Mouse (Mus musculus) liver, embryonic 12.5 days (tissue): ENCODE results near the gene Zfp94. TPM values are rescaled to one million over a fixed set of nuclear protein-coding genes. Genes with fewer than 3 reads are reported as not detected.

Source experiments
- ATAC-seq: fragments of 200-750 bp; cut with Nextera tagmentation; 2 replicates; pipeline ENCODE4 v1.8.0; 2017; ENCODE audit warnings: moderate number of reproducible peaks, mild to moderate bottlenecking, moderate library complexity
- H3K27ac ChIP-seq: fragments of 300-500 bp; sonication (generic); 2 replicates; pipeline ENCODE4 v1.5.1; 2016; ENCODE audit warnings: mild to moderate bottlenecking
- H3K27me3 ChIP-seq: fragments of 300-500 bp; sonication (generic); replicated peaks from 2 replicates; pipeline ENCODE4 v1.6.1; 2016; ENCODE audit warnings: mild to moderate bottlenecking, moderate library complexity
- H3K36me3 ChIP-seq: fragments of 300-500 bp; sonication (generic); 2 replicates; pipeline ENCODE4 v1.6.1; 2016; ENCODE audit warnings: mild to moderate bottlenecking, moderate library complexity
- H3K4me1 ChIP-seq: fragments of 300-500 bp; sonication (generic); 2 replicates; pipeline ENCODE4 v1.6.1; 2016
- H3K4me2 ChIP-seq: fragments of 300-500 bp; sonication (generic); 2 replicates; pipeline ENCODE4 v1.6.1; 2016; ENCODE audit warnings: mild to moderate bottlenecking, moderate library complexity
- H3K4me3 ChIP-seq: fragments of 300-500 bp; sonication (generic); 2 replicates; pipeline ENCODE4 v1.5.1; 2016; ENCODE audit warnings: mild to moderate bottlenecking, moderate library complexity
- H3K9ac ChIP-seq: fragments of 300-500 bp; sonication (generic); 2 replicates; pipeline ENCODE4 v1.6.1; 2016; ENCODE audit warnings: mild to moderate bottlenecking, moderate library complexity
- H3K9me3 ChIP-seq: fragments of 300-500 bp; sonication (generic); replicated peaks from 2 replicates; pipeline ENCODE4 v1.6.1; 2016; ENCODE audit warnings: mild to moderate bottlenecking, moderate library complexity
- WGBS: fragments of 180-500 bp; shearing (Covaris S2); methylation state at CpG from one replicate; pipeline ENCODE4 v1.1.7; 2016; ENCODE audit not compliant: insufficient replicate concordance; 5-methylcytosine and 5-hydroxymethylcytosine counted together
- microRNA-seq: library from miRNA; unstranded; fragments of <30 nt; microRNA quantifications from one replicate; pipeline ENCODE4, GENCODE M21; 2017
- polyA plus RNA-seq: library from polyadenylated mRNA; unstranded; fragments of >200 nt; fragmentation: Nextera tagmentation; extraction: Ambion mirVana; gene quantifications from 2 replicates; pipeline ENCODE4 v1.2.1, GENCODE M21; 2016

The Zfp94 gene
- polyA plus RNA-seq, 1 experiment from 2014 or later: 3.6 TPM

GRCm38 (mm10) chr7:24269667-24270287 lies 46.7 kb downstream of the Zfp94 start:
- Histone ChIP-seq H3K9me3 (no peaks in the 10 kb centered on the region), H3K36me3 (peaks cover 14% of the 10 kb centered on the region), H3K9ac (peak overlapping the region; percentile 66), H3K4me2 (peak overlapping the region; percentile 79), H3K4me1 (peaks cover 11% of the 10 kb centered on the region; the same call in 1 of the 2 replicates), H3K4me3 (peak overlapping the region; percentile 65), H3K27me3 (no peaks in the 10 kb centered on the region), H3K27ac (no peak overlapping the region)
- 0 out of 2 replicates have a peak, but pooled peaks have one; percentile 25 for ATAC-seq
- WGBS: 34% methylated on average over 7 of the region's 7 CpGs

- no peak overlapping the region for H3K27ac ChIP-seq
- ATAC-seq: no peak
- 41% methylated on average over 3 of the region's 3 CpGs for WGBS
- H3K9me3 ChIP-seq: no peaks in the 10 kb centered on the region
- H3K36me3 ChIP-seq: peaks cover 9% of the 10 kb centered on the region; the same call in 1 of the 2 replicates
- H3K9ac ChIP-seq: no peak overlapping the region
- no peaks in the 10 kb centered on the region for H3K27me3 ChIP-seq
- H3K4me2 ChIP-seq: peak overlapping the region; percentile 79; the same call in 1 of the 2 replicates
- peaks cover 11% of the 10 kb centered on the region; the same call in 1 of the 2 replicates for H3K4me1 ChIP-seq
- no peak overlapping the region for H3K4me3 ChIP-seq
Measured at GRCm38 (mm10) chr7:24269256-24269655, 47.2 kb downstream of the Zfp94 start.

GRCm38 (mm10) chr7:24268176-24269155 lies 48.0 kb downstream of the Zfp94 start:
- WGBS: 66% methylated on average over 24 of the region's 24 CpGs
- ATAC-seq: no peak
- H3K27ac ChIP-seq: no peak overlapping the region
- no peaks in the 10 kb centered on the region for H3K27me3 ChIP-seq
- no peaks in the 10 kb centered on the region for H3K9me3 ChIP-seq
- H3K4me1 ChIP-seq: peaks cover 11% of the 10 kb centered on the region; the same call in 1 of the 2 replicates
- no peak overlapping the region for H3K4me2 ChIP-seq
- peaks cover 1% of the 10 kb centered on the region; the same call in 1 of the 2 replicates for H3K36me3 ChIP-seq
- H3K9ac ChIP-seq: no peak overlapping the region
- H3K4me3 ChIP-seq: no peak overlapping the region

GRCm38 (mm10) chr7:24260000-24260312 lies 56.5 kb downstream of the Zfp94 start:
- no peak overlapping the region for H3K4me3 ChIP-seq
- 72% methylated on average over 4 of the region's 4 CpGs for WGBS
- no peak for ATAC-seq

GRCm38 (mm10) chr7:24259306-24259999 lies 57.0 kb downstream of the Zfp94 start:
- H3K4me2 ChIP-seq: no peak overlapping the region
- H3K27ac ChIP-seq: no peak overlapping the region
- peaks cover 8% of the 10 kb centered on the region for H3K4me1 ChIP-seq
- H3K9me3 ChIP-seq: no peaks in the 10 kb centered on the region
- ATAC-seq: no peak
- WGBS: 70% methylated on average over 13 of the region's 13 CpGs
- no peaks in the 10 kb centered on the region for H3K27me3 ChIP-seq
- H3K4me3 ChIP-seq: no peak overlapping the region
- peaks cover 7% of the 10 kb centered on the region for H3K36me3 ChIP-seq
- H3K9ac ChIP-seq: no peak overlapping the region

More at GRCm38 (mm10) chr7:24260000-24260312, 56.5 kb downstream of the Zfp94 start:
- Histone ChIP-seq H3K36me3 (peaks cover 7% of the 10 kb centered on the region), H3K27me3 (no peaks in the 10 kb centered on the region), H3K9ac (no peak overlapping the region), H3K4me1 (peaks cover 4% of the 10 kb centered on the region; the same call in 1 of the 2 replicates), H3K27ac (no peak overlapping the region), H3K9me3 (no peaks in the 10 kb centered on the region), H3K4me2 (no peak overlapping the region)

- peak within 1 kb of the TSS; percentile 61 for H3K9ac ChIP-seq
- WGBS: 19% methylated on average over 21 of the region's 21 CpGs
- peak; percentile 81 for ATAC-seq
- H3K27ac ChIP-seq: no peak within 1 kb of the TSS
- no peaks in the 10 kb centered on the region for H3K27me3 ChIP-seq
- peaks cover 2% of the 10 kb centered on the region; the same call in 1 of the 2 replicates for H3K36me3 ChIP-seq
- no peaks in the 10 kb centered on the region for H3K9me3 ChIP-seq
- peak within 1 kb of the TSS; percentile 66 for H3K4me2 ChIP-seq
- peak within 1 kb of the TSS; percentile 57 for H3K4me3 ChIP-seq
- H3K4me1 ChIP-seq: peaks cover 13% of the 10 kb centered on the region
Measured at GRCm38 (mm10) chr7:24254633-24255474, 61.6 kb downstream of the Zfp94 start, which contains the start of gene Zfp108. Zfp108 (plus strand) TSS chr7:24254794.

GRCm38 (mm10) chr7:24253779-24254615 lies 62.5 kb downstream of the Zfp94 start:
- Histone ChIP-seq H3K36me3 (no peaks in the 10 kb centered on the region), H3K27ac (no peak overlapping the region), H3K9me3 (no peaks in the 10 kb centered on the region), H3K4me1 (peaks cover 13% of the 10 kb centered on the region), H3K4me3 (peak overlapping the region; percentile 57; the same call in 1 of the 2 replicates), H3K27me3 (no peaks in the 10 kb centered on the region), H3K4me2 (peak overlapping the region; percentile 66), H3K9ac (no peak overlapping the region)
- 64% methylated on average over 9 of the region's 9 CpGs for WGBS
- ATAC-seq: peak; percentile 10; the same call in 1 of the 2 replicates

Small RNAs within 50 kb of the gene (microRNA-seq; reads per million reads assigned to microRNA genes)
- gene Gm27592: not detected

Other genes with a start within 250 kb of the Zfp94 start
- 13.3 and 14.8 TPM in 2 replicates for gene Zfp180, start 234.7 kb downstream of the Zfp94 start, polyA plus RNA-seq
- 1.4 and 1.5 TPM in 2 replicates for gene Zfp112, start 204.4 kb downstream of the Zfp94 start, polyA plus RNA-seq
- 5.5 and 7.1 TPM in 2 replicates for gene Zfp235, start 182.5 kb downstream of the Zfp94 start, polyA plus RNA-seq
- 1.4 and 1.5 TPM in 2 replicates for gene Zfp114, start 141.6 kb downstream of the Zfp94 start, polyA plus RNA-seq
- 2.1 and 4.2 TPM in 2 replicates for gene Zfp111, start 105.2 kb downstream of the Zfp94 start, polyA plus RNA-seq
- 2.0 and 2.7 TPM in 2 replicates for gene Zfp109, start 79.1 kb downstream of the Zfp94 start, polyA plus RNA-seq
- 0.48 and 0.56 TPM in 2 replicates for gene Zfp108, start 61.9 kb downstream of the Zfp94 start, polyA plus RNA-seq
- gene Zfp93, start 46.2 kb downstream of the Zfp94 start, polyA plus RNA-seq: 1.9 and 2.2 TPM in 2 replicates
- 7.1 and 7.7 TPM in 2 replicates for gene Zfp61, start 15.4 kb downstream of the Zfp94 start, polyA plus RNA-seq
- gene Tescl, start 17.3 kb upstream of the Zfp94 start, polyA plus RNA-seq: not detected in 2 replicates
- not detected in 2 replicates for gene Lypd5, start 32.5 kb upstream of the Zfp94 start, polyA plus RNA-seq
- 159 and 161 TPM in 2 replicates for gene Kcnn4, start 53.6 kb upstream of the Zfp94 start, polyA plus RNA-seq
- gene Smg9, start 83.0 kb upstream of the Zfp94 start, polyA plus RNA-seq: 22.9 and 23.5 TPM in 2 replicates
- gene Irgc1, start 135.6 kb upstream of the Zfp94 start, polyA plus RNA-seq: not detected in 2 replicates
- 2.6 and 2.8 TPM in 2 replicates for gene Plaur, start 145.8 kb upstream of the Zfp94 start, polyA plus RNA-seq
- 0.28 and 0.35 TPM in 2 replicates for gene Cadm4, start 165.4 kb upstream of the Zfp94 start, polyA plus RNA-seq
- 12.4 and 14.2 TPM in 2 replicates for gene Zfp428, start 190.3 kb upstream of the Zfp94 start, polyA plus RNA-seq
- gene AC161166.1, start 195.8 kb upstream of the Zfp94 start, polyA plus RNA-seq: 0.20 and 0.24 TPM in 2 replicates
- gene Irgq, start 214.0 kb upstream of the Zfp94 start, polyA plus RNA-seq: 2.8 and 3.1 TPM in 2 replicates
- gene Pinlyp, start 229.5 kb upstream of the Zfp94 start, polyA plus RNA-seq: not detected in 2 replicates
- 61.5 and 63.0 TPM in 2 replicates for gene Xrcc1, start 229.6 kb upstream of the Zfp94 start, polyA plus RNA-seq